Mouse (Mus musculus) CD4-positive helper T cell, adult 2 months (primary cell): Measurements from ENCODE around the gene Il12rb1.
"Not testable (repeated sequence)": the region's sequence is repeated elsewhere in the genome, so short reads cannot be mapped to it uniquely, and the experiment has no call there.

Experiments used
- DNase-seq: peaks from one replicate; pipeline ENCODE4 v3.0.0-alpha.2; 2012; ENCODE audit warnings: low read depth, missing footprints, low spot score

Gene Il12rb1

DNA sequence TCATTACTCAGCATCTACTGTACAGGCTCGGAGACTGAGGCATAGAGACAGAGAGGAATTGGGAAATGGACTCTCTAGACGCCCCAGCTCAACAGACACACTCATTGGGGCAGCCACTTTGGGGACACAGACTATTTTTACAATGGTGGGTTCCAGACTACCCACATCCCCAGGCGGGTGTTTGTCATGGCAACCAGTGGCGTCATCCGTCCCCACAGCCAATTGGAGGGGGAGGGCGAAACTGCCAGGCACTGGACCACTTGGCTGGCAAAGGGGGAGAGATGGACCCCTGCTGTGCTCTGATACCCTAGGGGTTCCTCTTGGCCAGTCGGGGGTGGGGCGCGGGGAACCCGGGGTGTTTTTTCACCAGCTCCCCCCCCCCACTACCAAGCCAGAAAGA is 7.6 kb upstream of the Il12rb1 start:
- DNase-seq = no peak

DNA sequence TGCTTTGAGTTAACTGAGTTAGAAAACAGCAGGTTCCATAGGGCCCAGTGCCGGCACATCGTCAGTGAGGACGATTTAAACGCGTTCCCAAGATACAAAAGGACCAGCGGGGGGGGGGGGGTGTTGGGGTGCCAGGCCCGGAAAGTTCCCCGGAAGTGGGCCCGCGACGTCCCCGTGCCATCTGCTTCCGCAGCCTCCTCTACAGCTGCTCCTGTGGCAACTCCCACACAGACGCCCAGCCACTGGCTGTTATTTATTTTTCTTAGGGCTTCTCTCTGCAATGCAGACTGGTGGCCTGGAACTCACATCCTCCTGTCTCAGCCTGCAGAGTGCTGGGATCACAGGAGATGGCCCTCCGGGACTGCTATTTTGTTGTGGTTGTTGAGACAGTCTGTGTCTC is 7.1 kb upstream of the Il12rb1 start:
- DNase-seq = peak; percentile 77

DNA sequence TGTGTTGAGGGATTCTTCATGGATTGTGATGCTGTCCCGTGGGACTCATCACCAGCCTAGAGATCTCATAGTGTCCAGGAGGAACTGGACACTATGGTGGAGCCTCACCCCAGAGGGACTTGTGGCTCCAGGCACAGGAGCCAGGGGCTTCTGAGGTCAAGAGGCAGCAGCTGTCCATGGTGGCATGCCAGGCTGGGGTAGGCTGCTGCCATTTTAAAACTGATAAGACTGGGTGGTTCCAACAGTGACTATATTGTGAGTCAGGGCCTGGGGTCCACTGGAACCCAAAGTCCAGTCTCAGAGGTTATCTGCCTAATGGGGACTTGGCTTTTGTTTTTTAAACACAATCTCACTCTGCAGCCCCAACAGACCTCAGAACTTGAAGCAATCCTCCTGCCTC is 6.4 kb upstream of the Il12rb1 start:
- DNase-seq = no peak

DNA sequence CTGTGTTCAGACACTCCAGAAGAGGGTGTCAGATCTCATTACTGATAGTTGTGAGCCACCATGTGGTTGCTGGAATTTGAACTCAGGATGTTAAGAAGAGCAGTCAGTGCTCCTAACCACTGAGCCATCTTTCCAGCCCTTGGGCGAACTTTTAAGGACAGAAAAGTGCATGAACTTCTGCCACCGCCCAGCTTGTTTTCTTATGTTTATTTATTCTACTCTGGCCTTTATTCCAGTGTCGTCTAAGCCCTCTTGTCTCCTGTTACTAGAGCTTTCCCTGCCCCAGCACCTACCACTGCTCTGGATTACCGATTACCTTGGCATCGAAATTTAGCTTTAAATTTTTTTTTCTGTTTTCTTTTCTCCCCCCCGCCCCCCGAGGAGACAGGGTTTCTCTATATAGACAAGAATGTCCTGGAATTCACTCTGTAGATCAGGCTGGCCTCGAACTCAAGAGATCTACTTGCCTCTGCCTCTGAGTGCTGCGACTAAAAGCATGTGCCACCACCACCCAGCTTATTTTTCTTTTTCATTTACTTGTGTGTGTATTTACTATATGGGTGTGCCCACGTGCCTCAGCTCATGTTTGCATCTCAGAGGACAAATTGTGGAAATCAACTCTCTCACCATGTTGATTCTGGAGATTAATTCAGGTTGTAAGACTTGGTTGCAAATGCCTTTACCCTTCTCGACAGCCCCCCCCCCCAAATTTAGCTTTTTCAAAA is 5.3 kb upstream of the Il12rb1 start:
- no peak for DNase-seq

DNA sequence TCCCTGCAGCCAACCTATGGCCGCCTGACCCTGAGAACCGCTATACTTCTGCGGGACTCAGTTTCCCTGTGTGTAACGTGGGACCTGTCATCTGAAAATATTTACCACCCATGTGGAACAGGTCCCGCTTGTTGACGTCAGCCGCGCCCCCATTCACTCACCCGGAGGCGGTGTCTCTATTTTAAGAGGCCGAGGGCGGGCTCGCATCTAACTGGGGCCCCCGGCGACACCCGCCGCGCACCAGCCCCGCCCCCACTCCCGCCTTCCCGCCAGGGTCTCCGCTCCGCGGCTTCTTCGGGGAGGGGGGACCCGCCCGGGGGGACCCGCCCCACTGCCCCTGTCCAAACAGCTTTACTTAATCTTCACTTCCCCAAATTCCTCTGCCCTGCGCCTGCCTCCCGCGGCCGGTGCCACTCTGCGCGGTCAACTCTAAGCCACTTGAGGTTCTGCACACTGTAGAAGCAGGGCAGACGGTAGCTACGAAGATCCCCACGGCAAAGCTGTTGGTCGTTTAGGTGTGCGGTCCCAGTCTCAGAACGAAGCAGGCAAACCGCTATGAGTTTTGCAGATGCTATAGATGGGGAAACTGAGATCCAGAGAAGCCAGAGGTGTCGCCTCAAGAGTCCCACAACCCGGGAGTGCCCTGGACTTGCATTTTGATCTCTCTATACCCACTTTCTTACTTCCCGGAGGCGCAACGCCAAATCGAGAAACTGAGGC is 4.3 kb upstream of the Il12rb1 start:
- peak; percentile 57 for DNase-seq

DNA sequence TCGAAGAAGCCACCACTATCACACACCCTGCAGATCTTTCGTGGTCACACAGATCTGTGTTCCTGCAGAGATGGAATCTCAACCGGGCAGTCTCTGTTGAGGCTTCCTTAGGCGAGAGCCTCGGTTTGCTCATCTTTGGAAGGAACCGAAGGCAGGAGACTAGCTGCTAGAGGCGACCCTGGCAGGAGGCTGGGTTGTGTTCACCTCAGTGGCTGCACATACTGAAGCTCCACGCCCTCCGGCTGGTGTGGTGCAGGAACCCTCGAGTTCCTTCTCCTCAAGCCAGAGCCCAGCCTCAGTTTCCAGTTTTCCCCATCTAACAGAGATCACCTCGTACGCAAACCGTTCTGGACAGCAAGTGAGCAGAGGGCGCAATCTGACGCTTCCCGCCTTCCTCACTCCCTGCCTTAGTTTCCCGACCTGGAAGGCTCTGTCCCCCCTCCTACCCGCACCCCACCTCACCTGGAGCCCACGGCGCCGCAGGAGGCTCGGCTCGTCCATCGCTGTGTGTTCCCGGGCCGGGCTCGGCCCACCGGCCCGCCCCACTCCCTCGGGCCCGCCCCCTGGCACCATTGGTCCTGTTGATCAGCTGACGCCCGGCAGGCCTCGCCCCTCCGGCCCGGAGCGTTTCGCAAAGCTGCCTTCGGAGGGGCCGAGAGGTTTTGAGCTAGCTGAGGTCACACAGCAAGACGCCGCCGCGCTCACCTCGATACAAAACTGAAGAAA is 3.6 kb upstream of the Il12rb1 start, which contains the start of gene Mast3:
Mast3 (minus strand) TSS at position 574 of the 726 bp plus-strand sequence.
- peak; percentile 85 for DNase-seq

DNA sequence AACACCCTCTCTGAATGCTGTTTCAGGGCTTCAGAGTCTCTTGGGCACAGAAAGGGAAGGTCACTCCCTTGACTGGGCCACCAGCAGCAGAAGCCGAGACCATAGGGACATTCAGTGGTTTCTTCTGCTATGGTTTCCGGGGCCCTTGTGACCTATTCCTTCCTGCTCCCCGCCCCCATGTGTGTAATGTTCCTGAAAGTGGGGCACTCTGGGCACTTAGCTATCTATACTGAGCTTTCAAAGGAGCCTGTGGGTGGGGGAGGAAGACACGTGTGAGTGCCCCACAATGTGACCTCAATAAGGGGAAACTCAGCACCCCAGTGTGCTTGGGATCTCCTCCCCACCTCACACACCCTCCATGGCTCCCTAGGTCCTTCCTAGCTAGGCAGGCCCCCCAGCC is 1.7 kb upstream of the Il12rb1 start:
- peak; percentile 77 for DNase-seq

DNA sequence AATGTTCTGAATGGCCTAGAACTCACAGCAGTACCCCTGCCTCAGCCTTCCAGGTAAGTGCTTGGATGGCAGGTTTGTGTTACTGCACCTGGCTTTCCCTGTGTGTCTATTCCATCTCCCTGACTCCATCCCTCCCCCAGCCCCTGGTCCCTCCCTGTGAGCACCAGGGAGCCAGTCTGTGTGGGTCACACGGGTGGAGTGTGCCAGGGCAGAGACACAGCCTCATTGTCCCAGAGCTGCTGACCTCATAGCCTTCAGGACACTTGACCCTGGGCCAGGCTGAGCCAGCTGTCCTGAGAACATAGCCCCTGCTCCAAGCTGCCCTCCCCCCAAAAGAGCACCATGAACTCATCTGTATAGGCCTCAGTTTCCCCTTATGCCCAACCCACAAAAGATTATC is 945 bp upstream of the Il12rb1 start:
- DNase-seq = no peak

DNA sequence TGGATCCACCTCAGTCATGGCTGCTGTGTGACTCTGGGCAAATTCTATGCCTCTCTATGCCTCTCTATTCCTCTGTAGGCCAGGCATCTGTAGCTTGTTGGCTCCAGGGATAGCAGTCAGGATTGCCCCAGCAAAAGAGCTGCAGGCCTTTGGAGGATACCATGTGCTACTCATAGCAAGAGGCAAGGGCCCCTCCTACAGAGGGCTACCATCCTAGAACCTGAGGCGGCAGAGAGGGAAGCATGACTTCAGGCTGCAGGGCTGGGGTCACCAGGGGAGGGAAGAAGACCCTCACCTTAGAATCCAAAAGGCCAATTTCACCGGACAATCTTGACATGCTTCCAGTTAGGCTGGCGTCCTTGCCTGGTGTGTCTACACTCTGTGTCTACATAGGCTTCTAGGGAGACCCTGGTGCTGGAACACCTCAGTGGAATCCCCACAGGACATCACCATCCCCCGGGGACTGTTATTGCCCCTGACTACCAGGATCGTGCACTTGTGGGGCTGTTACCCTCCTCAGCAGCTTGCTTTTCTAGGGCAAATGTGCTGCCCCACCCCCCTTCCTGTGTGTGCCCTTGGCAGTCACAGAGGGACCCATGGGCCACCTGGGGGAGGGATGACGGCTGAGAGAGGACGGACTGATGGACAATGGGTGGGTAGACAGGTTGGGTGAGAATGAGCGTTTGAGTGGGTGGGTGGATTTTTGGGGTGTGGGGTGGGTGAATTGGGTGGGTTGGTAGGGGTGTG is 879 bp downstream of the Il12rb1 start:
- no peak for DNase-seq

DNA sequence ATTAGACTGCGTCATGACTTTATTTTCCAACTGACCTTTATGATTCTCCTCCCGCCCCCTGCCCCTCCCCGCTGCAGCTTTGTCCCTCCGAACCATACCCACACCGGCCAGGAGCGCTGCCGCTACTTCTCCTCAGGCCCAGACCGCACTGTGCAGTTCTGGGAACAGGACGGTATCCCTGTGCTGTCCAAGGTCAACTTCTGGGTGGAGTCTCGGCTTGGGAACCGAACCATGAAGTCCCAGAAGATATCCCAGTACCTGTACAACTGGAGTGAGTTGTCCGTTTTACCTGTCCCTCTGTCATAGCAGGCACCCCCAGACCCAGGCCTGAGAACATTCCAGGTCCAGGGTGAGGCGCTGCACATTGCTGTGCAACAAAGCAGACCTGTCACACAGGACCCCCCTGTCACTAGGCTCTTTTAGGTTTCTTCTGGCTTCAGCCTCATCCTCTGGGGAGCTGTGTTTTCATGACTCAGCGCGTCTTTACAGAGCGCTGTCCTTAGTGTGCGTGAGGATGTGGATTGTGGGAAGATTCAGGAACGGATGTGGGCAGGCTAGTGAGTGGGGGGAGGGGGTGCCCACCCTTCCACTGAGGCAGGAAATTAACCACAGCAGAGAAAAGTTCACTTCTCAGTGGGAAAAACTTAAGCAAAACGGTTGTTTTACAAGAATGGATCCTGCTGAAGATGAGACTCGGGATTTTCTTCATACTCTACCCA is 2.9 kb downstream of the Il12rb1 start:
- DNase-seq = peak; percentile 77

DNA sequence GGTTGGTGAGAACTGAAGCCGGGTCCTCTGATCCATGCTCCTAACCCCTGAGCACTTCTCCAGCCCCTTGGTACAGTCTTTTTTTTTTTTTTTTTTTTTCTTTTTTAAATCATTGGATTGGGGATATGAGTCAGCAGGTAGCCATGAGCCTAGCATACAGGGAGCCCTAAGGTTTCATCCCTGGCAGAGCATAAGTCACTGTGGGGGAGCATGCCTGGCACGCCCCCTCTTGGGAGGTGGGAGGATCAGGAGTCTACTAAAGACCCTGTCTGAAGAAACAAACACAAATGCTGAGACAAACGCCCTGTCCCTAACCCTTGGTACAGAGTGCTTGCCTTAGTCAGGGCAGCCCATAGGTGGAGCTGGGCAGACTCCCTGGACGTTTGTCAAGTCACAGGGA is 3.8 kb downstream of the Il12rb1 start:
- no peak for DNase-seq

DNA sequence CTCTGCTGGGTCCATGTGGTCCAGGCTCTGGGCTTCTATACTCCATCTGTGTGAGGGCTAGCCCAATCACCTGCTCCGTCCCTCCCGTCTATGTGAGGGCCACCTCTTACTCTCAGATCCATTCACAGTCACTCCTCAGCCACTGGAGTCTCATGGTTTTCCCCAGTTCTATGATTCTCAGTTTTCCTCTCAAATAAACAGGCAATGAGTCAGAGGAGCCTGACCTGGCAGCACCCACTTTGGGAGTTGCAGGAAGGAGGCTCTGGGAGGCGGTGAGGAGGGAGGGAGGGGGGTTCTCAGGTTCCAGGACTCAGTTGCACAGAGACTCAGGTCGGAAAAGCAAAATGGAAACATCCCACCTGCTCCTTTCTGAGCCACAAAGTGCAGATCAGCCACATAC is 4.6 kb downstream of the Il12rb1 start:
- no peak for DNase-seq

DNA sequence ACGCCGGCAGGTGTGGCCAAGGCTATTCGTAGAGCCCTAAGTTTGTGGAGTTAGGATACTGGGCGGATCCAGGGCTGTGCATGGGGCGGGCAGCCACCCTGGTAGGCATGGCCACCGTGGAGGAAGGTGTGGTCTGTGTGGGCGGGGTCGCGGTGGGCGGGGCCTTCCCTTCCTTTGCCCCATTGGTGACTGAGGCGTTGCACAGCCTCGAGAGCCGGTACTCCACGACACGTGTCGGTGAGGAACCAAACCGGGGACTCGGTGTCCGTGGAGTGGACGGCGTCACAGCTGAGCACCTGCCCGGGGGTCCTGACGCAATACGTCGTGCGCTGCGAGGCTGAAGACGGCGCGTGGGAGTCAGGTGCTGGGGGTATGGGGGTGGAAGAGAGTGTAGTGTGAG is 8.4 kb downstream of the Il12rb1 start:
- no peak for DNase-seq

DNA sequence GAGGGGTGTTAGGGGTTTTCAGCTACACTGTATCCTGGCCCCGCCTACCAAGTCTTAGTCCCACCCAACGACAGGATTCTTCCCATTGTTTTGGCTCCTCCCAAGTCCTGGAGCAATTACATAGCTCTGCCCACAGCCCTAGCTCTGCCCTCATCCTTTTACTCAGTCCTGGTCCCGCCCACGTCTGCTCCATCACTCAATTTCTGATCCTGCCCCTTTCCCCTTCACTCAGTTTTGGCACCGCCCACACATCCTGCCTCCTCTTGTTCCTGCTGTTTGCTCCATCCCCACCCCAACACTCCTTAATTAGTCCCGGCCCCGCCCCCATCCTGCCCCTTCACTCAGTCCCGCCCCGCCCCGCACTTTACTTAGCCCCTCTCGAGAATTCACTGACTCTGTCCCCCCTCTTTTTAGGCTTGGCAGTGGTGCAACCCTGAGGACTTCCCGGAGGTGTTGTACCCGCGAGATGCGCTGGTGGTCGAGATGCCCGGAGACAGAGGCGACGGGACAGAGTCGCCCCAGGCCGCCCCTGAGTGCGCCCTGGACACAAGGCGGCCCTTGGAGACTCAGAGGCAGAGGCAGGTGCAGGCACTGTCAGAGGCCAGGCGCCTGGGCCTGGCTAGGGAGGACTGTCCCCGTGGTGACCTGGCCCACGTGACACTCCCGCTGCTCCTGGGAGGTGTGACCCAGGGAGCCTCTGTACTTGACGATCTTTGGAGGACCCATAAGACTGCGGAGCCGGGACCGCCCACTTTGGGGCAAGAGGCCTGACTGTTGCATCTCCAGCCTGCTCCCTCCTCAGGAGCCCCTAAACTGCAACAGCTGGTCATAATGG is 12.1 kb downstream of the Il12rb1 start:
- no peak for DNase-seq

DNA sequence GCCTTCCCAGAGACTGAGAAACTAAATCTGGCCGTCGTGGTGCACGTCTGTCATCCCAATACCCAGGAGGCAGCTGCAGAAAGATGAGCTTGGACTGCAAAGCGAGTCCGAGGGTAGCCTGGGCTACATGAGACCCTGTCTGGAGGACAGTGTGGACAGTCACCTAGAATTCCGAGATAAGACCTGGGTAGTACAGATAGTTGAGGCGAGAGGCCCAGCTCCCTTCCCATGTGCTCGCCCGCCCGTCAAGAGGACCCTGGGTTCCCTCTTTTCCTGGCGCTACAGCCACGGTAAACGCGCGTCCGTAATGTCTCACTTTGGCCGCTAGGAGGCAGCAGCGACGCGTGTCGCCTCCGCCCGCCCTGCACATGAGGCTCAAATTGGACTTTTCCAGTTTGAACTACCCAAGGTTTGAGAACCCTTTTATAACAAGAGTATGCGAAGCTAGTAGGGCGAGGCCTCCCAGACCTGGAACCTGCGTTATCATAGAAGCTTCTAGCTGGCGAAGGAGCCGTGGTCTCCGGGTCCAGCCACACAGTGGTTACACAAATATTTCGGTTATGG is 13.2 kb downstream of the Il12rb1 start:
- DNase-seq = peak; percentile 72

DNA sequence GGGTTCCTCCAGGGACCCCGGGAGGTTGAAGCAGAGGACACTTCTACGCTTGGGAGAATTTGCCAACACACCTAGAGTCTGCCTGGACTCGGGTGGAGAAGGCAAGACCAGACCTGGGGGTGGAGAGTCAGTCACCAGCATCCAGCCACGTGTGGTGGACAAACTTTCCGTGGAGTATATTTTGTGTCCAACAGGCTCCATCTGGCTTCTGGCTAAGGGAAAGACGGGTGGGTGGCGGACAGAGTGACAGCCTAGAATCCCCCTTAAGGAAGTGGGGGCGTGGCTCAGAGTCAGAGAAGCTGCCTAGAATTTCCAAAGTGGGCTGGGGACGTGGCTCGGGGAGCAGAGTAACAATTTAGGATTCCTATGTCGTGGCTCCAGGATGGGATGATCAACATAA is 13.7 kb downstream of the Il12rb1 start:
- no peak for DNase-seq

DNA sequence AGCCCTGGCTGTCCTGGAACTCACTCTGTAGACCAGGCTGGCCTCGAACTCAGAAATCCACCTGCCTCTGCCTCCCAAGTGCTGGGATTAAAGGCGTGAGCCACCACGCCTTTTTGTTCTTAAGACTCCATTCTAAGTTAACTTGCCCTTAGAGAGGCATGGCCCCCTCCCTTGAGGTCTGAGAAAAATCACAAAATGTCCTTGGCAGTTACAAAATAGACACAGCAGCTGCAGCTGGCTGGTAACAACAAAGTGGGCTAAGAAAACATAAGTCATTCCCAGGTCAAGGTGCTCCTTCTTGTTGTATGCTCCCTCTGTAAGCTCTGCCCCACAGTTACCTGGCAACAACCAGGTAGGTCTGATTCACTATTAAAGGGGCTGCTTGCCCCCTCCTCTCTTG is 14.3 kb downstream of the Il12rb1 start:
- DNase-seq = not testable (repeated sequence)

DNA sequence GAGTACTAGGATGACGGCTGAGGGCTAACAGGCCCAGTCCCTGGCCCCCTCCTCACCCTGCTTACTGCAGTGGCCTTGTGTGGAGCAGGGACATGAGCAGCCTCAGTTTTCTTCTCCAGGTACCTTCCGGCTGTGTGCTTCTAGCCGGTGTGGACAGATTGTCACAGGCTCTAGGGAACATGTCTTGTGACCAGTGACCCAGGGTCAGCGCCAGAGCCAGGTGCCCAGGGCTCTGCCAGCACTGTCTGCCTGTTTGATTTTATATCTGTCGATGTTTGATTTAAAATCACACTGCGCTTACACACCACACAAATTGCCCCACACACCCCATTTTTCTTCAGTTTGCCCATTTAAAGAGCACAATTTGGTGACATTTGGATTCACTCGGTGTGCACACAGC is 15.6 kb downstream of the Il12rb1 start:
- DNase-seq = no peak

DNA sequence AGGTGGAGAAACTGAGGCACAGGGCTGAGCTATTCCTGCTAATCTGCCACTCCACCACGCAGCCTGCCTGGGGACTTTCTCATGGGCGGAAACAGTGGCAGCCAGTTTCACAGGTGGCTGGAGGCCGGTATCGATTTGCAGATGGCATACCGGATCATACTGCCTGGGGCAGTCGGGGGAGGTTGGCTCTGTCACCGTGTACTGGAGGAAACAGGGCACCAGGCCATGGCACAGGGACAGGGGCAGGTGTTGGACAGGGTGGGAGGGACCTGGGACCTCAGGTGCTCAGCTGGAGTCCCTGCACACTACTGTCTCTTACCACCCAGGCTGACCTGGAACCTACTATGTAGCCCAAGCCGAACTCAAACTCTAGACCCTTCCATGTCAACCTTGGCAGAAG is 17.6 kb downstream of the Il12rb1 start:
- DNase-seq = no peak

DNA sequence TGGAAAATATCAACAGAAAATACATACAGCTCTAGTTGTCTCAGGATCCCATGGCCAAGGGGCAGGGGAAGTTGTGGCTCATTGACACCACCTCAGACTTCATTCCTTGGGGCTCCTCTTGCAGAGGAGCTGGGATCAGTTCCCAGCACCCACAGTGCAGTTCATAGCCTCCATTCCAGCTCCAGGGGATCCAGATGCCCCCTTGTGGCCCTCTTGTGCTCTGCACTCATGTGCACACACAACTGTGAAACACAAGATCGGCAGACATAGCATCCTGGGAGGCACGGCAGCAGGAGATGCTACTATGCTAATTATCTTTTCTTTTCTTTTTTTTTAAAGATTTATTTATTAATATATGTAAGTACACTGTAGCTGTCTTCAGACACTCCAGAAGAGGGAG is 18.8 kb downstream of the Il12rb1 start:
- no peak for DNase-seq
